Mouse (Mus musculus) erythroblast, embryonic 14.5 days (primary cell): ENCODE measurements around the gene Smg6.

Experiments used
- GATA1 ChIP-seq: IDR thresholded peaks from 2 replicates; pipeline ENCODE4 v1.6.1; 2012; ENCODE audit warnings: low read length, inconsistent platforms, mixed read lengths
- TAL1 ChIP-seq: IDR thresholded peaks from 3 replicates; pipeline ENCODE4 v1.6.1; 2012; ENCODE audit warnings: low read length, inconsistent platforms, mixed read lengths

GRCm38 (mm10) chr11:75197956-75198355, 272.3 kb downstream of the Smg6 start:
- TF ChIP-seq TAL1 (no peak), GATA1 (no peak)
